ENCODE assay signal across 11 mouse cellular contexts in genomic region chr1:37491672-37492071, GRCm38 (mm10). TPM values are rescaled to one million over a fixed set of nuclear protein-coding genes. Genes with fewer than 3 reads are reported as not detected.
DNase-seq lines count a peak whose midpoint lies in the region; ATAC-seq lines count a peak whose summit lies in the region.
"Had no signal": no experiment of that assay in that cellular context is flagged by ENCODE, and none has a peak within 500 bp of the region (broad histone marks: within the 10 kb centered on the region; RNA-seq: fewer than 3 reads in every experiment).

No protein-coding gene starts in this region.

- H3K36me3 ChIP-seq in heart, embryonic 12.5 days: no peaks in the 10 kb centered on the region
- peaks cover 31% of the 10 kb centered on the region for H3K36me3 ChIP-seq in megakaryocyte, embryonic 14.5 days (replicated peaks; ENCODE audit: low read length)
- no peaks in the 10 kb centered on the region for H3K36me3 ChIP-seq in forebrain, embryonic 13.5 days (ENCODE audit: poor library complexity, severe bottlenecking)
- H3K36me3 ChIP-seq: liver, embryonic 13.5 days had no signal

- no peaks in the 10 kb centered on the region for H3K27me3 ChIP-seq in heart, embryonic 12.5 days (replicated peaks)
- H3K27me3 ChIP-seq in megakaryocyte, embryonic 14.5 days (replicated peaks): no peaks in the 10 kb centered on the region
- no peaks in the 10 kb centered on the region for H3K27me3 ChIP-seq in forebrain, embryonic 13.5 days
- H3K27me3 ChIP-seq: liver, embryonic 13.5 days had no signal

- H3K4me2 ChIP-seq in heart, embryonic 12.5 days: no peak overlapping the region
- no peak overlapping the region for H3K4me2 ChIP-seq in forebrain, embryonic 13.5 days
- H3K4me2 ChIP-seq: liver, embryonic 13.5 days had no signal

- H3K4me1 ChIP-seq in heart, embryonic 12.5 days (replicated peaks): no peaks in the 10 kb centered on the region
- peaks cover 66% of the 10 kb centered on the region for H3K4me1 ChIP-seq in megakaryocyte, embryonic 14.5 days
- H3K4me1 ChIP-seq in forebrain, embryonic 13.5 days: no peaks in the 10 kb centered on the region

- H3K9ac ChIP-seq in heart, embryonic 12.5 days: no peak overlapping the region
- no peak overlapping the region for H3K9ac ChIP-seq in forebrain, embryonic 13.5 days
- H3K9ac ChIP-seq: liver, embryonic 13.5 days had no signal

- no peak overlapping the region for H3K4me3 ChIP-seq in heart, embryonic 12.5 days
- peak overlapping the region; percentile 85 for H3K4me3 ChIP-seq in megakaryocyte, embryonic 14.5 days (replicated peaks)
- no peak overlapping the region for H3K4me3 ChIP-seq in forebrain, embryonic 13.5 days
- H3K4me3 ChIP-seq: liver, embryonic 13.5 days had no signal

- no peak for ATAC-seq in heart, embryonic 12.5 days (ENCODE audit: insufficient number of reproducible peaks, low FRiP score)
- ATAC-seq in forebrain, embryonic 13.5 days: no peak
- ATAC-seq: forebrain, embryonic 16.5 days had no signal

- H3K9me3 ChIP-seq in heart, embryonic 12.5 days (replicated peaks): peaks cover 2% of the 10 kb centered on the region; the same call in 1 of the 2 replicates
- no peaks in the 10 kb centered on the region for H3K9me3 ChIP-seq in megakaryocyte, embryonic 14.5 days
- no peaks in the 10 kb centered on the region for H3K9me3 ChIP-seq in forebrain, embryonic 13.5 days (replicated peaks)
- H3K9me3 ChIP-seq: liver, embryonic 13.5 days had no signal

- DNase-seq in heart, adult 11 months: peak; percentile 97
- peak; percentile 91 for DNase-seq in 416B (ENCODE audit: low read depth)
- DNase-seq in c-Kit-positive CD71-negative TER-119-negative erythroid progenitor cells, embryonic 14.5 days (ENCODE audit: low read depth): peak; percentile 58
- no peak for DNase-seq in urinary bladder, adult 2 months (ENCODE audit: low spot score)
- no peak for DNase-seq in cerebellum, adult 8-10 months
- DNase-seq: liver, embryonic 13.5 days; right cerebral cortex, postnatal 4 days had no signal

- 30% methylated on average over 7 of the region's 7 CpGs for WGBS in heart, embryonic 12.5 days
- 83% methylated on average over 7 of the region's 7 CpGs for WGBS in forebrain, embryonic 13.5 days

- H3K27ac ChIP-seq in heart, embryonic 12.5 days (ENCODE audit: poor library complexity, severe bottlenecking): no peak overlapping the region
- H3K27ac ChIP-seq in forebrain, embryonic 13.5 days: no peak overlapping the region
- H3K27ac ChIP-seq: liver, embryonic 13.5 days had no signal

RNA-seq across cellular contexts. Expression of gene Mgat4a, which starts 49.1 kb away (rescaled TPM):
- polyA plus RNA-seq in heart, embryonic 12.5 days (2016; fragmentation: Nextera tagmentation; extraction: Ambion mirVana): 3.6 and 3.9 TPM in 2 replicates
- 0.27 and 0.30 TPM in 2 replicates for polyA plus RNA-seq in megakaryocyte, embryonic 14.5 days (2012; ENCODE audit: insufficient read depth, low replicate concordance)
- polyA plus RNA-seq in forebrain, embryonic 13.5 days (2015; fragmentation: Nextera tagmentation; extraction: Ambion mirVana): 5.0 and 6.9 TPM in 2 replicates
- polyA plus RNA-seq in urinary bladder, adult 2 months (2012; rRNA removed): 33.1 and 33.4 TPM in 2 replicates

Comparison
In these comparisons a context has a peak if more than half of its experiments do, and no peak if none do; other contexts are left out.
1. DNase-seq: peak in heart, adult 11 months (single experiment), 416B (single experiment) and c-Kit-positive CD71-negative TER-119-negative erythroid progenitor cells, embryonic 14.5 days (single experiment); none in urinary bladder, adult 2 months (single experiment) and cerebellum, adult 8-10 months (single experiment).